Mouse (Mus musculus) CD4-positive, CD25-positive, alpha-beta regulatory T cell, adult 9 weeks (primary cell): ENCODE data around the gene Stk32c. TPM values are rescaled to one million over a fixed set of nuclear protein-coding genes. Genes with fewer than 3 reads are reported as not detected.

Experiments used
- polyA plus RNA-seq: library from polyadenylated mRNA; unstranded; fragments of 100-300 nt; shearing (Covaris generic); gene quantifications from one replicate; pipeline ENCODE4 v1.2.1, GENCODE M21; 2017

Gene Stk32c
- polyA plus RNA-seq = 0.24 TPM

DNA sequence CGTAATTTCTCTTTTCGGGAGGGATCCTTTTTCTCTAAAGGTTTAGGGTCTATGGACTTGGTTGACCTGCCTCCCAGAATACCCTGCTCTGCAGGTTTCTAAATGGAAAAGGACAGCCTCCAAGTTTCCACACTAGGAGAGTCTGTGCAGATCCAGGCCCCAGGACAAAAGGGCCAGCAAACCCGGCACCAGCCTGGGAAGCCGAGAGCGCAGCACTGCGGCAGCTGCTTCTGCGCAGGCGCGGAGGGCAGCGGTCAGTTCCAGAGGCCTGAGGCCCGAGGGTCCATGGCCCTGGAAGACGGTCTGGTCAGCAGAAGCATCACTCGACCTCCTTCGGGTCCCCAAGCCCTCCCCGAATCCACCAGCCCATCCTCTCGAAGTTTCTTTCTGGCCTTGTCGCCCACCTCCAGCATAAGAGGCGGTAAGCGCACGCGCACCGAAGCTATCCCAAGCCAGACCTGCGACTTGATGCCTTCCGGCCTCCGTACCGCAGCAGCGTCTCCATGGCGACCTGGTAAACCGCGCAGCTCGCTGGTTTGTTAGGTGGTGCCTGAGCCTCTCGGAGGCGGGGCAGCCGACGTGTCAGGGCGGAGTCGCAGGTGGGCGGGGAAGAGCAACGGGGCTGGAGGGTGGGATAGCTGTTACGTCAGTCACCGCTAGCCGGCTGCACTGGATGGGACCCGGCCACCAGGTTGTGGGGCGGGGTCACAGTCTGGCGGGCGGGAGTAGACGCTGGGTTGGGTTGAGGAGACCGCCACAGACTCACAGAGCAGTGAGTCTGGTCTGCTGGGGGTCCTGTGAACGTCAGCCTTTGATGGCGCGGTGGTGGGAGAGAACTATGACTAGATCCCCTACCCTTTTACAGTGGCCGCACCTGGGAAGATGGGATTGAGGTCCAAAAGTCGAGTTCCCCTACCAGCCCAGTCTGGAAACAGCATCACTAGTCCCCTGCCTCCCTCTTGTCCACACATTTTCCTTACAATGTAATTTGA lies at the start of gene Stk32c, which contains the start of gene Lrrc27:
TSS of gene Stk32c (minus strand) at position 554 of the 992 bp plus-strand sequence.
TSS of gene Lrrc27 (plus strand) at position 235 of the 992 bp plus-strand sequence.

DNA sequence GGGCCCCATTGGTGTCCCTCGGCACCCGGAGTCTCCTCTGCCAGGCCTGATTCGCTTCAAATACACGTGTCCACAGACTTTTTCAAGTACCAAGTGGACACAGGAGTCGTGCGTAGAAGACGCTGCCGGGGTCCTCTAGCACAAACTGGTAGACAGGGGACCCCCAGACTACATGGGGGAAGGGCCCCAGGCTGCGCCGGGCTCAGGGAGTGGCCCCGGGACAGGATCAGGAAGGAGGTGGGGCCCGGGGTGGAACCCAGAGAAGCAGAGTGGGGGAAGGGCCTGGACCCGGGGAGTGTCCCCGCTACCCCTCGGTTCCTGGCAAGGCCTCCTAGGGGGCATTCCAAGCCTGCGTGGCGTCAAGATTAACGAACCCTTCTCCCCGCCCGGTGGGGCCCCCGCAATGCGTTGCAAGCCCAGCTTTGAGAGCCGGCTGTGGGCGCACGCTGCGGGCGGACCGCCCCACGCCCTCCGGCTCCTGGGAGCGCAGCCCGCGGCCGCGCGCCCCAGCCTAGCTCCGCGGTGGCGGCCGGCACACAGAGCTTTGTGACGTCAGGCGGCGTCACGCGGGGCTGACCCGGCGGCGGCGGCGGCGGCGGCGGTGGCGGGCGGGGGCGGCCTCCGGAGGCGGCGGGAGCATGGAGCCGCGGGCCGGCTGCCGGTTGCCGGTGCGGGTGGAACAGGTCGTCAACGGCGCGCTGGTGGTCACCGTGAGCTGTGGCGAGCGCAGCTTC lies 34.9 kb upstream of the Stk32c start, which contains the start of gene Pwwp2b:
TSS of gene Pwwp2b (plus strand) at position 602 of the 734 bp plus-strand sequence.

DNA sequence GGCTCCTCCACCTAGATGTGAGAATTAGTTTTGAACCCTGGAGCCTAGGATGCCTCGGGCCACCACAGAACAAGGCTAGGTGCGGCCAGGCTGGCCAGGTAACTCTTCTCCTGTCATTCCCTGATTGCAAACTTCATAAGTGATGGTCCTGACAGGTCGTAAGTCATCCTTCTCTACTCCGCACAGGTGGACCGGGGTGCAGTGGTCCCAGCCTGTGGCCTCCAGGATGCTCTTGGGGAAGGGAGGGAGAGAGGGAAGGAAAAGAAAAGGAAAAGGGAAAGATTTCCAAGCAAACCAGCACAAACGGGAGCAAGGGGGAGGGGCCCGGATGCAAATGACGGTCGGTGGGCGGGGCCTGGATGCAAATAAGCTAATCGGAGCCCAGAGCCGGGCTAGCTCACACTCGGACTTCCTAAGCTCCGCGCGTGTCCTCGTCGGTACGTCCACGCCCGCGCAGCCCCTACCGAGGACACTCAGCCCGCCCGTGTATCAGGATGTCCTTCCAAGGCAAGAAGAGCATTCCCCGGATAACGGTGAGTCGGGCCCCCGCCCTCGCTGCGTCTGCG lies 127.4 kb downstream of the Stk32c start, which contains the start of gene Dpysl4:
TSS of gene Dpysl4 (plus strand) at position 373 of the 566 bp plus-strand sequence.

Other genes with a start within 250 kb of the Stk32c start
- gene Dpysl4, start 127.3 kb downstream of the Stk32c start, polyA plus RNA-seq = not detected
- gene Lrrc27, start 319 bp downstream of the Stk32c start, polyA plus RNA-seq = 2.8 TPM
- gene Pwwp2b, start 35.2 kb upstream of the Stk32c start, polyA plus RNA-seq = 1.1 TPM
- gene Inpp5a, start 175.8 kb upstream of the Stk32c start, polyA plus RNA-seq = 9.7 TPM